Mouse (Mus musculus): ENCODE measurements at regions not wholly inside any gene's neighbourhood (a gene's known extent, or its start where the extent isn't known, plus 50 kb on each side); places are given as distances from the start of the nearest gene placed in this dataset.
A peak's percentile ranks its signal among the peaks of the same experiment; 100 is the strongest.

- DNase-seq = no peak
These were observed 73.1 kb downstream of the Rps15a start for GRCm38 (mm10) chr7:118042914-118043313.

- DNase-seq = no peak
These were observed 76.1 kb downstream of the Rps15a start for GRCm38 (mm10) chr7:118039862-118040261.

GRCm38 (mm10) chr7:118037062-118037461 lies 78.9 kb downstream of the Rps15a start:
- DNase-seq = no peak

GRCm38 (mm10) chr7:118026106-118026526 lies 89.9 kb downstream of the Rps15a start:
- DNase-seq = no peak

- DNase-seq = no peak
These were observed 111.4 kb downstream of the Rps15a start for GRCm38 (mm10) chr7:118004620-118005019.

- DNase-seq = no peak
These were observed 114.1 kb downstream of the Rps15a start for GRCm38 (mm10) chr7:118001881-118002280.

- DNase-seq = peak; percentile 74
These were observed 114.9 kb downstream of the Rps15a start for GRCm38 (mm10) chr7:118001121-118001520.

GRCm38 (mm10) chr7:117982177-117982576 lies 133.8 kb downstream of the Rps15a start:
- DNase-seq = no peak

GRCm38 (mm10) chr7:117971176-117971575 lies 144.8 kb downstream of the Rps15a start:
- no peak for DNase-seq

GRCm38 (mm10) chr7:117943435-117943834 lies 172.6 kb downstream of the Rps15a start:
- DNase-seq = no peak

GRCm38 (mm10) chr7:117939618-117940017 lies 176.4 kb downstream of the Rps15a start:
- DNase-seq = no peak

- no peak for DNase-seq
These were observed 181.1 kb downstream of the Rps15a start for GRCm38 (mm10) chr7:117934908-117935307.

- no peak for DNase-seq
These were observed 184.6 kb downstream of the Rps15a start for GRCm38 (mm10) chr7:117931234-117931895.

GRCm38 (mm10) chr7:117930392-117930791 lies 185.6 kb downstream of the Rps15a start:
- no peak for DNase-seq

- DNase-seq = no peak
These were observed 189.6 kb downstream of the Rps15a start for GRCm38 (mm10) chr7:117926396-117926795.

- no peak for DNase-seq
These were observed 193.7 kb downstream of the Rps15a start for GRCm38 (mm10) chr7:117922270-117922669.

GRCm38 (mm10) chr7:117918206-117918995 lies 197.6 kb downstream of the Rps15a start:
- DNase-seq = no peak

- no peak for DNase-seq
These were observed 199.1 kb downstream of the Rps15a start for GRCm38 (mm10) chr7:117916915-117917314.

GRCm38 (mm10) chr7:117912453-117912852 lies 203.5 kb downstream of the Rps15a start:
- DNase-seq = no peak

GRCm38 (mm10) chr7:117911062-117911461 lies 204.9 kb downstream of the Rps15a start:
- DNase-seq = no peak

GRCm38 (mm10) chr7:117896528-117896927 lies 219.5 kb downstream of the Rps15a start:
- peak; percentile 68 for DNase-seq

- DNase-seq = no peak
These were observed 228.7 kb downstream of the Rps15a start for GRCm38 (mm10) chr7:117887288-117887687.

- peak; percentile 81 for DNase-seq
These were observed 233.2 kb downstream of the Rps15a start for GRCm38 (mm10) chr7:117882803-117883202.

- DNase-seq = no peak
These were observed 237.1 kb downstream of the Rps15a start for GRCm38 (mm10) chr7:117878903-117879302.

Measured in heart, postnatal 4 days (tissue).